ENCODE assay signal across 22 mouse cellular contexts in the genomic region with DNA sequence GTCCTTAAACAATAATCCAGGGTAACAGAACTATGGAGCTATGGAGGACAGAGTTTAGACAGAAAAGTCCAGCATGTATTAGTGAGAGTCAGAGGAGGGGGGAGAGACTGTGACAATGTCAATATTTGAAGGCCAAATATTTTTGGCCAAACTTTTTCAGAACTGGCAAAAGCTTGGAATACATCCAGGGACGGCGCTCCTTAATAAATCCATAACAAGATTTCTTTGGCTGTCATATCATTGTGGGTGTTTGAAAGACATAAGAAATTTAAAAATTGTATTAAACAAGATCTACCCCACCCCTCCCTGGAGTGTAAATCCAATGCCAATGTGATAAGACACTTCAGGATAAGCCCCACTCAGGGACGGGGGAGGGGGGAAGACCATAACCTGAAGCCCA.
A peak's percentile ranks its signal among the peaks of the same experiment; 100 is the strongest.
DNase-seq lines count a peak whose midpoint lies in the region; ATAC-seq and TF ChIP-seq lines count a peak whose summit lies in the region.
"Had no signal": no experiment of that assay in that cellular context is flagged by ENCODE, and none has a peak within 500 bp of the region (broad histone marks: within the 10 kb centered on the region; RNA-seq: fewer than 3 reads in every experiment).

No protein-coding gene starts in this region.

- 62% methylated on average over 3 of the region's 3 CpGs for WGBS in heart, postnatal 0 days
- WGBS in heart, embryonic 11.5 days (ENCODE audit: insufficient replicate concordance): 72% methylated on average over 3 of the region's 3 CpGs
- 29% methylated on average over 3 of the region's 3 CpGs for WGBS in lung, embryonic 16.5 days
- WGBS in intestine, embryonic 14.5 days: 73% methylated on average over 3 of the region's 3 CpGs

- no peaks in the 10 kb centered on the region for H3K9me3 ChIP-seq in heart, postnatal 0 days (replicated peaks; ENCODE audit: control insufficient read depth, low read length)
- H3K9me3 ChIP-seq in heart, embryonic 11.5 days (replicated peaks; ENCODE audit: control insufficient read depth, low read length): no peaks in the 10 kb centered on the region
- no peaks in the 10 kb centered on the region for H3K9me3 ChIP-seq in lung, embryonic 16.5 days (ENCODE audit: control insufficient read depth, low read length)
- H3K9me3 ChIP-seq in intestine, embryonic 14.5 days (ENCODE audit: control insufficient read depth, low read length): no peaks in the 10 kb centered on the region
- H3K9me3 ChIP-seq: embryonic facial prominence, embryonic 10.5 days; embryonic facial prominence, embryonic 15.5 days; forebrain, embryonic 12.5 days; heart, embryonic 15.5 days; hindbrain, embryonic 10.5 days; hindbrain, embryonic 15.5 days; midbrain, embryonic 10.5 days had no signal

- no peak for TF ChIP-seq CTCF in heart, postnatal 0 days (IDR thresholded peaks at IDR 0.05; ENCODE audit: low read depth)

- peak overlapping the region; percentile 38; the same call in 1 of the 2 replicates for H3K27ac ChIP-seq in heart, postnatal 0 days (ENCODE audit: low read depth)
- no peak overlapping the region for H3K27ac ChIP-seq in heart, embryonic 11.5 days (ENCODE audit: low read depth, low read length)
- 0 out of 2 replicates have a peak overlapping the region, but pooled peaks have one; percentile 30 for H3K27ac ChIP-seq in lung, embryonic 16.5 days (ENCODE audit: low read length)
- peak overlapping the region; percentile 60; the same call in 1 of the 2 replicates for H3K27ac ChIP-seq in intestine, embryonic 14.5 days (ENCODE audit: low read depth)
- H3K27ac ChIP-seq: embryonic facial prominence, embryonic 10.5 days; embryonic facial prominence, embryonic 15.5 days; forebrain, embryonic 12.5 days; hindbrain, embryonic 10.5 days; hindbrain, embryonic 15.5 days; midbrain, embryonic 10.5 days had no signal

- H3K4me2 ChIP-seq in heart, postnatal 0 days (ENCODE audit: low read depth, low read length): no peak overlapping the region
- H3K4me2 ChIP-seq in heart, embryonic 11.5 days: no peak overlapping the region
- H3K4me2 ChIP-seq in lung, embryonic 16.5 days (ENCODE audit: low read depth, low read length): no peak overlapping the region
- H3K4me2 ChIP-seq in intestine, embryonic 14.5 days (ENCODE audit: low read length): no peak overlapping the region; the same call in 1 of the 2 replicates
- H3K4me2 ChIP-seq: embryonic facial prominence, embryonic 15.5 days; forebrain, embryonic 12.5 days; heart, embryonic 15.5 days; hindbrain, embryonic 15.5 days; liver, embryonic 11.5 days had no signal

- no peaks in the 10 kb centered on the region for H3K27me3 ChIP-seq in heart, postnatal 0 days (ENCODE audit: control insufficient read depth, insufficient read depth, low read length)
- H3K27me3 ChIP-seq in heart, embryonic 11.5 days (ENCODE audit: control insufficient read depth, insufficient read depth, low read length): no peaks in the 10 kb centered on the region
- no peaks in the 10 kb centered on the region for H3K27me3 ChIP-seq in lung, embryonic 16.5 days (ENCODE audit: control insufficient read depth, insufficient read depth, low read depth, low read length)
- no peaks in the 10 kb centered on the region for H3K27me3 ChIP-seq in intestine, embryonic 14.5 days (replicated peaks; ENCODE audit: control insufficient read depth, insufficient read depth, low read length)
- H3K27me3 ChIP-seq: embryonic facial prominence, embryonic 15.5 days; forebrain, embryonic 12.5 days; heart, embryonic 15.5 days; hindbrain, embryonic 15.5 days had no signal

- no peaks in the 10 kb centered on the region for H3K36me3 ChIP-seq in heart, postnatal 0 days (replicated peaks; ENCODE audit: control insufficient read depth, insufficient read depth, low read length)
- no peaks in the 10 kb centered on the region for H3K36me3 ChIP-seq in heart, embryonic 11.5 days (ENCODE audit: control insufficient read depth, insufficient read depth, low read length)
- no peaks in the 10 kb centered on the region for H3K36me3 ChIP-seq in lung, embryonic 16.5 days (ENCODE audit: control insufficient read depth, insufficient read depth, low read length)
- H3K36me3 ChIP-seq in intestine, embryonic 14.5 days (ENCODE audit: control insufficient read depth, insufficient read depth, low read length): no peaks in the 10 kb centered on the region
- H3K36me3 ChIP-seq: embryonic facial prominence, embryonic 10.5 days; embryonic facial prominence, embryonic 15.5 days; forebrain, embryonic 12.5 days; heart, embryonic 15.5 days; hindbrain, embryonic 10.5 days; hindbrain, embryonic 15.5 days; midbrain, embryonic 10.5 days had no signal

- no peak overlapping the region for H3K4me3 ChIP-seq in heart, postnatal 0 days (ENCODE audit: low read depth, low read length)
- no peak overlapping the region for H3K4me3 ChIP-seq in heart, embryonic 11.5 days (ENCODE audit: low read depth, low read length)
- no peak overlapping the region for H3K4me3 ChIP-seq in lung, embryonic 16.5 days (ENCODE audit: low read length)
- no peak overlapping the region for H3K4me3 ChIP-seq in intestine, embryonic 14.5 days (ENCODE audit: low read depth, low read length)
- H3K4me3 ChIP-seq: embryonic facial prominence, embryonic 10.5 days; embryonic facial prominence, embryonic 15.5 days; forebrain, embryonic 12.5 days; heart, embryonic 15.5 days; hindbrain, embryonic 10.5 days; hindbrain, embryonic 15.5 days; midbrain, embryonic 10.5 days had no signal

- no peak overlapping the region for H3K9ac ChIP-seq in heart, postnatal 0 days (replicated peaks; ENCODE audit: low read depth, low read length)
- H3K9ac ChIP-seq in heart, embryonic 11.5 days (ENCODE audit: low read depth, low read length): no peak overlapping the region
- no peak overlapping the region for H3K9ac ChIP-seq in lung, embryonic 16.5 days (ENCODE audit: low read length)
- H3K9ac ChIP-seq in intestine, embryonic 14.5 days (ENCODE audit: low read length): no peak overlapping the region
- H3K9ac ChIP-seq: embryonic facial prominence, embryonic 15.5 days; forebrain, embryonic 12.5 days; heart, embryonic 15.5 days; hindbrain, embryonic 15.5 days had no signal

- ATAC-seq in heart, postnatal 0 days (ENCODE audit: insufficient read depth, low read depth): no peak
- no peak for ATAC-seq in heart, embryonic 11.5 days (replicated peaks; ENCODE audit: insufficient number of reproducible peaks, low FRiP score, low TSS enrichment)
- peak; percentile 38; the same call in 1 of the 2 replicates for ATAC-seq in lung, embryonic 16.5 days (ENCODE audit: low read depth)
- ATAC-seq in intestine, embryonic 14.5 days (replicated peaks; ENCODE audit: low FRiP score, low TSS enrichment, low read depth): no peak
- ATAC-seq: activated CD4-positive, CD25-positive, alpha-beta regulatory T cell, adult 4 months; inflammation-experienced regulatory T-cells, adult 6 months; midbrain, embryonic 16.5 days had no signal

- DNase-seq in adrenal gland, postnatal 10 days: peak; percentile 34
- DNase-seq in adrenal gland, adult 8-10 months: no peak
- no peak for DNase-seq in heart, postnatal 0 days (ENCODE audit: low spot score)
- no peak for DNase-seq in lung, postnatal 4 days
- no peak for DNase-seq in intestine, embryonic 14.5 days (ENCODE audit: low spot score)
- no peak for DNase-seq in cerebellum, postnatal 14 days
- DNase-seq: cerebellum, adult 2 months; cerebellum, postnatal 25 days; gastrocnemius, postnatal 10 days had no signal

- no peak for TF ChIP-seq EP300 in heart, postnatal 0 days (IDR thresholded peaks at IDR 0.05; ENCODE audit: low read depth)

- no peaks in the 10 kb centered on the region for H3K4me1 ChIP-seq in heart, postnatal 0 days (ENCODE audit: control insufficient read depth, insufficient read depth)
- H3K4me1 ChIP-seq in heart, embryonic 11.5 days (ENCODE audit: control insufficient read depth, insufficient read depth, low read length): no peaks in the 10 kb centered on the region
- peaks cover 13% of the 10 kb centered on the region for H3K4me1 ChIP-seq in lung, embryonic 16.5 days (replicated peaks; ENCODE audit: control insufficient read depth, insufficient read depth, low read length)
- peaks cover 17% of the 10 kb centered on the region for H3K4me1 ChIP-seq in intestine, embryonic 14.5 days (replicated peaks; ENCODE audit: control insufficient read depth, insufficient read depth, low read length)
- H3K4me1 ChIP-seq: embryonic facial prominence, embryonic 10.5 days; embryonic facial prominence, embryonic 15.5 days; forebrain, embryonic 12.5 days; hindbrain, embryonic 10.5 days; hindbrain, embryonic 15.5 days; midbrain, embryonic 10.5 days had no signal
